Mouse (Mus musculus): ENCODE data around the gene Cdk15. TPM values are rescaled to one million over a fixed set of nuclear protein-coding genes. Genes with fewer than 3 reads are reported as not detected.
A peak's percentile ranks its signal among the peaks of the same experiment; 100 is the strongest.

Gene Cdk15
- polyA plus RNA-seq (2012; rRNA removed) (not detected in 2 replicates), polyA plus RNA-seq (2014; fragmentation: Nextera tagmentation; extraction: Ambion mirVana) (0.27 TPM in 1 of 2 replicates, not detected in the other)

- no peak within 1 kb of the TSS for H3K4me2 ChIP-seq (ENCODE audit: low read depth)
- 21% methylated on average over 13 of the region's 13 CpGs for WGBS (ENCODE audit: insufficient replicate concordance)
- no peak for ATAC-seq (ENCODE audit: insufficient read depth)
- no peak within 1 kb of the TSS for H3K4me3 ChIP-seq (ENCODE audit: insufficient read depth in 1 of 2, low read depth in 2 of 2, low read length in 2 of 2)
- no peaks in the 10 kb centered on the region for H3K4me1 ChIP-seq (replicated peaks; ENCODE audit: control insufficient read depth in 2 of 2, insufficient read depth in 2 of 2, low read length in 1 of 2)
- TF ChIP-seq EP300 (IDR thresholded peaks at IDR 0.05; ENCODE audit: low read depth), result no peak
- TF ChIP-seq CTCF (IDR thresholded peaks at IDR 0.05; ENCODE audit: low read depth), result no peak
- H3K9me3 ChIP-seq (ENCODE audit: control insufficient read depth, low read length), result no peaks in the 10 kb centered on the region
- H3K9ac ChIP-seq (replicated peaks), result no peak within 1 kb of the TSS
- no peaks in the 10 kb centered on the region for H3K36me3 ChIP-seq (replicated peaks; ENCODE audit: control insufficient read depth, insufficient read depth, low read depth)
- no peak within 1 kb of the TSS for H3K27ac ChIP-seq
- DNase-seq (ENCODE audit: low read depth in 3 of 3, low spot score in 3 of 3), result no peak
- no peaks in the 10 kb centered on the region for H3K27me3 ChIP-seq (ENCODE audit: control insufficient read depth, insufficient read depth, low read length)
These were observed at the start of gene Cdk15 for GRCm38 (mm10) chr1:59256751-59257231. Cdk15 (plus strand) TSS chr1:59256906.

GRCm38 (mm10) chr1:59208331-59208730 is 48.4 kb upstream of the Cdk15 start:
- Histone ChIP-seq H3K27me3 (ENCODE audit: control insufficient read depth, insufficient read depth, low read length) (no peaks in the 10 kb centered on the region), H3K9ac (replicated peaks) (no peak overlapping the region), H3K36me3 (replicated peaks; ENCODE audit: control insufficient read depth, insufficient read depth, low read depth) (no peaks in the 10 kb centered on the region), H3K4me2 (ENCODE audit: low read depth) (no peak overlapping the region), H3K4me3 (ENCODE audit: insufficient read depth in 1 of 2, low read depth in 2 of 2, low read length in 2 of 2) (no peak overlapping the region), H3K9me3 (ENCODE audit: control insufficient read depth, low read length) (no peaks in the 10 kb centered on the region), H3K4me1 (replicated peaks; ENCODE audit: control insufficient read depth in 2 of 2, insufficient read depth in 2 of 2, low read length in 1 of 2) (no peaks in the 10 kb centered on the region; a peak in 1 of 4 replicates), H3K27ac (no peak overlapping the region)
- 88% methylated on average over 1 of the region's 1 CpGs for WGBS (ENCODE audit: insufficient replicate concordance)
- ATAC-seq (ENCODE audit: insufficient read depth) (no peak), DNase-seq (ENCODE audit: low read depth in 3 of 3, low spot score in 3 of 3) (no peak)
- TF ChIP-seq EP300 (IDR thresholded peaks at IDR 0.05; ENCODE audit: low read depth) (no peak), CTCF (IDR thresholded peaks at IDR 0.05; ENCODE audit: low read depth) (no peak)

- Histone ChIP-seq H3K27ac (no peak overlapping the region; the same call in 1 of the 2 replicates), H3K4me2 (ENCODE audit: low read depth) (no peak overlapping the region), H3K9me3 (ENCODE audit: control insufficient read depth, low read length) (no peaks in the 10 kb centered on the region), H3K4me1 (replicated peaks; ENCODE audit: control insufficient read depth in 2 of 2, insufficient read depth in 2 of 2, low read length in 1 of 2) (no peaks in the 10 kb centered on the region; a peak in 1 of 4 replicates), H3K4me3 (ENCODE audit: insufficient read depth in 1 of 2, low read depth in 2 of 2, low read length in 2 of 2) (no peak overlapping the region), H3K36me3 (replicated peaks; ENCODE audit: control insufficient read depth, insufficient read depth, low read depth) (no peaks in the 10 kb centered on the region), H3K27me3 (ENCODE audit: control insufficient read depth, insufficient read depth, low read length) (no peaks in the 10 kb centered on the region), H3K9ac (replicated peaks) (no peak overlapping the region)
- no peak for DNase-seq (ENCODE audit: low read depth in 3 of 3, low spot score in 3 of 3)
- TF ChIP-seq EP300 (IDR thresholded peaks at IDR 0.05; ENCODE audit: low read depth), result no peak
- no peak for TF ChIP-seq CTCF (IDR thresholded peaks at IDR 0.05; ENCODE audit: low read depth)
- 61% methylated on average over 4 of the region's 4 CpGs for WGBS (ENCODE audit: insufficient replicate concordance)
- ATAC-seq (ENCODE audit: insufficient read depth), result no peak
These were observed 45.1 kb upstream of the Cdk15 start for GRCm38 (mm10) chr1:59211651-59212050.

- TF ChIP-seq EP300 (IDR thresholded peaks at IDR 0.05; ENCODE audit: low read depth), result no peak
- TF ChIP-seq CTCF (IDR thresholded peaks at IDR 0.05; ENCODE audit: low read depth), result no peak
- Histone ChIP-seq H3K4me2 (ENCODE audit: low read depth) (no peak overlapping the region), H3K9me3 (ENCODE audit: control insufficient read depth, low read length) (no peaks in the 10 kb centered on the region), H3K4me1 (replicated peaks; ENCODE audit: control insufficient read depth in 2 of 2, insufficient read depth in 2 of 2, low read length in 1 of 2) (no peaks in the 10 kb centered on the region; a peak in 1 of 4 replicates), H3K9ac (replicated peaks) (no peak overlapping the region), H3K27ac (no peak overlapping the region), H3K4me3 (ENCODE audit: insufficient read depth in 1 of 2, low read depth in 2 of 2, low read length in 2 of 2) (no peak overlapping the region), H3K27me3 (ENCODE audit: control insufficient read depth, insufficient read depth, low read length) (no peaks in the 10 kb centered on the region), H3K36me3 (replicated peaks; ENCODE audit: control insufficient read depth, insufficient read depth, low read depth) (no peaks in the 10 kb centered on the region)
- ATAC-seq (ENCODE audit: insufficient read depth) (peak; percentile 62; the same call in 1 of the 2 replicates), DNase-seq (ENCODE audit: low read depth in 3 of 3, low spot score in 3 of 3) (peak in 1 of 3 experiments; percentile 14)
- WGBS (ENCODE audit: insufficient replicate concordance), result 61% methylated on average over 5 of the region's 5 CpGs
These were observed 44.5 kb upstream of the Cdk15 start for GRCm38 (mm10) chr1:59212076-59212779.

- no CpG with 5 or more reads among the region's 1 CpGs for WGBS (ENCODE audit: insufficient replicate concordance)
- no peak overlapping the region for H3K27ac ChIP-seq
These were observed 43.8 kb upstream of the Cdk15 start for GRCm38 (mm10) chr1:59212951-59213350.

More at GRCm38 (mm10) chr1:59212951-59213350, 43.8 kb upstream of the Cdk15 start:
- Histone ChIP-seq H3K4me3 (ENCODE audit: insufficient read depth in 1 of 2, low read depth in 2 of 2, low read length in 2 of 2) (no peak overlapping the region), H3K9ac (replicated peaks) (no peak overlapping the region), H3K4me1 (replicated peaks; ENCODE audit: control insufficient read depth in 2 of 2, insufficient read depth in 2 of 2, low read length in 1 of 2) (no peaks in the 10 kb centered on the region; a peak in 1 of 4 replicates), H3K9me3 (ENCODE audit: control insufficient read depth, low read length) (no peaks in the 10 kb centered on the region), H3K36me3 (replicated peaks; ENCODE audit: control insufficient read depth, insufficient read depth, low read depth) (no peaks in the 10 kb centered on the region), H3K4me2 (ENCODE audit: low read depth) (no peak overlapping the region), H3K27me3 (ENCODE audit: control insufficient read depth, insufficient read depth, low read length) (no peaks in the 10 kb centered on the region)
- TF ChIP-seq CTCF (IDR thresholded peaks at IDR 0.05; ENCODE audit: low read depth) (no peak), EP300 (IDR thresholded peaks at IDR 0.05; ENCODE audit: low read depth) (no peak)
- ATAC-seq (ENCODE audit: insufficient read depth) (no peak), DNase-seq (ENCODE audit: low read depth in 3 of 3, low spot score in 3 of 3) (no peak)
